Mouse (Mus musculus): Measurements from ENCODE around the gene Nudt1.
"Not testable (repeated sequence)": the region's sequence is repeated elsewhere in the genome, so short reads cannot be mapped to it uniquely, and the experiment has no call there.

Gene Nudt1

GRCm38 (mm10) chr5:140342880-140343279 is 21.4 kb downstream of the Nudt1 start:
- DNase-seq (ENCODE audit: low spot score in 2 of 2), result no peak

GRCm38 (mm10) chr5:140345244-140345643 is 23.8 kb downstream of the Nudt1 start:
- DNase-seq (ENCODE audit: low spot score in 2 of 2), result no peak

GRCm38 (mm10) chr5:140346050-140346449 is 24.6 kb downstream of the Nudt1 start:
- DNase-seq (ENCODE audit: low spot score in 2 of 2), result no peak

GRCm38 (mm10) chr5:140349882-140350281 is 28.4 kb downstream of the Nudt1 start:
- no peak for DNase-seq (ENCODE audit: low spot score in 2 of 2)

- no peak for DNase-seq (ENCODE audit: low spot score in 2 of 2)
Observed at GRCm38 (mm10) chr5:140350731-140351497, 29.5 kb downstream of the Nudt1 start.

GRCm38 (mm10) chr5:140352352-140352751 is 30.9 kb downstream of the Nudt1 start:
- DNase-seq (ENCODE audit: low spot score in 2 of 2), result no peak

- DNase-seq (ENCODE audit: low spot score in 2 of 2), result no peak
Observed at GRCm38 (mm10) chr5:140355934-140356333, 34.5 kb downstream of the Nudt1 start.

GRCm38 (mm10) chr5:140357466-140357865 is 36.0 kb downstream of the Nudt1 start:
- no peak for DNase-seq (ENCODE audit: low spot score in 2 of 2)

- DNase-seq (ENCODE audit: low spot score in 2 of 2), result no peak
Observed at GRCm38 (mm10) chr5:140359930-140360674, 38.6 kb downstream of the Nudt1 start.

- no peak for DNase-seq (ENCODE audit: low spot score in 2 of 2)
Observed at GRCm38 (mm10) chr5:140364415-140364814, 43.0 kb downstream of the Nudt1 start.

- not testable (repeated sequence) for DNase-seq (ENCODE audit: low spot score in 2 of 2)
Observed at GRCm38 (mm10) chr5:140368126-140368525, 46.7 kb downstream of the Nudt1 start.

- no peak for DNase-seq (ENCODE audit: low spot score in 2 of 2)
Observed at GRCm38 (mm10) chr5:140368926-140369325, 47.5 kb downstream of the Nudt1 start.

- no peak for DNase-seq (ENCODE audit: low spot score in 2 of 2)
Observed at GRCm38 (mm10) chr5:140369466-140369865, 48.0 kb downstream of the Nudt1 start.

- DNase-seq (ENCODE audit: low spot score in 2 of 2), result no peak
Observed at GRCm38 (mm10) chr5:140370446-140371254, 49.2 kb downstream of the Nudt1 start.

GRCm38 (mm10) chr5:140371671-140372070 is 50.2 kb downstream of the Nudt1 start:
- DNase-seq (ENCODE audit: low spot score in 2 of 2), result peak; percentile 43 to 56

- DNase-seq (ENCODE audit: low spot score in 2 of 2), result no peak
Observed at GRCm38 (mm10) chr5:140373711-140374110, 52.3 kb downstream of the Nudt1 start.

- DNase-seq (ENCODE audit: low spot score in 2 of 2), result peak; percentile 14 to 34
Observed at GRCm38 (mm10) chr5:140374226-140374625, 52.8 kb downstream of the Nudt1 start.

GRCm38 (mm10) chr5:140375249-140375829 is 53.9 kb downstream of the Nudt1 start:
- DNase-seq (ENCODE audit: low spot score in 2 of 2), result no peak

- DNase-seq (ENCODE audit: low spot score in 2 of 2), result no peak
Observed at GRCm38 (mm10) chr5:140378121-140378853, 56.8 kb downstream of the Nudt1 start.

GRCm38 (mm10) chr5:140379299-140379698 is 57.8 kb downstream of the Nudt1 start:
- no peak for DNase-seq (ENCODE audit: low spot score in 2 of 2)

- no peak for DNase-seq (ENCODE audit: low spot score in 2 of 2)
Observed at GRCm38 (mm10) chr5:140381156-140381555, 59.7 kb downstream of the Nudt1 start.
